Mouse (Mus musculus) forebrain, embryonic 11.5 days (tissue): Measurements from ENCODE around the gene Slc3a2. TPM values are rescaled to one million over a fixed set of nuclear protein-coding genes. Genes with fewer than 3 reads are reported as not detected.
"Not testable (repeated sequence)": the region's sequence is repeated elsewhere in the genome, so short reads cannot be mapped to it uniquely, and the experiment has no call there.

Source experiments
- ATAC-seq: fragments of 200-750 bp; cut with Nextera tagmentation; replicated peaks from 2 replicates; pipeline ENCODE4 v1.8.0; 2017; ENCODE audit warnings: moderate TSS enrichment; ENCODE audit not compliant: low FRiP score
- DNase-seq: peaks from one replicate; pipeline ENCODE4 v3.0.0-alpha.2; 2017; ENCODE audit warnings: low spot score
- H3K27ac ChIP-seq: fragments of 300-500 bp; sonication (generic); 2 replicates; pipeline ENCODE4 v1.5.1; 2014; ENCODE audit warnings: low read depth, low read length
- H3K27me3 ChIP-seq: fragments of 300-500 bp; sonication (generic); 2 replicates; pipeline ENCODE4 v1.6.1; 2014; ENCODE audit warnings: mild to moderate bottlenecking, low read length, mixed read lengths; ENCODE audit not compliant: control insufficient read depth, insufficient read depth
- H3K36me3 ChIP-seq: fragments of 300-500 bp; sonication (generic); 2 replicates; pipeline ENCODE4 v1.6.1; 2014; ENCODE audit warnings: mild to moderate bottlenecking, low read length, moderate library complexity, mixed read lengths; ENCODE audit not compliant: control insufficient read depth, insufficient read depth
- H3K4me1 ChIP-seq: fragments of 300-500 bp; sonication (generic); replicated peaks from 2 replicates; pipeline ENCODE4 v1.6.1; 2014; ENCODE audit warnings: low read length, mixed read lengths; ENCODE audit not compliant: control insufficient read depth, insufficient read depth
- H3K4me2 ChIP-seq: fragments of 300-500 bp; sonication (generic); 2 replicates; pipeline ENCODE4 v1.6.1; 2014; ENCODE audit warnings: low read depth, mild to moderate bottlenecking, low read length, moderate library complexity, mixed read lengths; ENCODE audit not compliant: severe bottlenecking
- H3K4me3 ChIP-seq: fragments of 300-500 bp; sonication (generic); 2 replicates; pipeline ENCODE4 v1.5.1; 2014; ENCODE audit warnings: low read depth, low read length
- H3K9ac ChIP-seq: fragments of 300-500 bp; sonication (generic); 2 replicates; pipeline ENCODE4 v1.6.1; 2014; ENCODE audit warnings: low read length
- H3K9me3 ChIP-seq: fragments of 300-500 bp; sonication (generic); 2 replicates; pipeline ENCODE4 v1.6.1; 2016; ENCODE audit warnings: low read length, mixed read lengths; ENCODE audit not compliant: control insufficient read depth
- WGBS: fragments of 180-500 bp; shearing (Covaris S2); extraction: QIAGEN DNeasy Blood & Tissue Kit; methylation state at CpG from one replicate; pipeline ENCODE4 v1.1.7; 2014; 5-methylcytosine and 5-hydroxymethylcytosine counted together
- polyA plus RNA-seq: library from polyadenylated mRNA; unstranded; fragments of >200 nt; fragmentation: Nextera tagmentation; extraction: Ambion mirVana; gene quantifications from 2 replicates; pipeline ENCODE4 v1.2.1, GENCODE M21; 2014

The Slc3a2 gene
- polyA plus RNA-seq, 1 experiment from 2014 or later = 132 TPM

- Histone ChIP-seq H3K36me3 (peaks cover 10% of the 10 kb centered on the region; the same call in 1 of the 2 replicates), H3K9me3 (no peaks in the 10 kb centered on the region), H3K27me3 (no peaks in the 10 kb centered on the region), H3K27ac (peak overlapping the region; percentile 82), H3K4me2 (peak overlapping the region; percentile 84), H3K4me1 (peaks cover 12% of the 10 kb centered on the region), H3K4me3 (peak overlapping the region; percentile 89), H3K9ac (peak overlapping the region; percentile 98)
- DNase-seq = no peak
- ATAC-seq = no peak
- under 1% methylated on average over 20 of the region's 20 CpGs for WGBS
These were observed 591 bp upstream of the Slc3a2 start for GRCm38 (mm10) chr19:8723574-8724346.

GRCm38 (mm10) chr19:8722559-8722906 is 636 bp downstream of the Slc3a2 start:
- WGBS = 3% methylated on average over 5 of the region's 5 CpGs
- Histone ChIP-seq H3K27me3 (no peaks in the 10 kb centered on the region), H3K4me1 (peaks cover 12% of the 10 kb centered on the region), H3K9ac (peak overlapping the region; percentile 98), H3K27ac (peak overlapping the region; percentile 88), H3K4me2 (peak overlapping the region; percentile 71), H3K36me3 (peaks cover 10% of the 10 kb centered on the region; the same call in 1 of the 2 replicates), H3K9me3 (no peaks in the 10 kb centered on the region), H3K4me3 (peak overlapping the region; percentile 89)
- peak; percentile 9; the same call in 1 of the 2 replicates for ATAC-seq
- DNase-seq = no peak

- H3K4me2 ChIP-seq = peak overlapping the region; percentile 71
- H3K9ac ChIP-seq = peak overlapping the region; percentile 98
- peak overlapping the region; percentile 89 for H3K4me3 ChIP-seq
- H3K27ac ChIP-seq = peak overlapping the region; percentile 88; the same call in 1 of the 2 replicates
- DNase-seq (no peak), ATAC-seq (no peak)
- H3K4me1 ChIP-seq = peaks cover 12% of the 10 kb centered on the region
- H3K36me3 ChIP-seq = peaks cover 10% of the 10 kb centered on the region; the same call in 1 of the 2 replicates
- WGBS = 63% methylated on average over 4 of the region's 4 CpGs
- H3K27me3 ChIP-seq = no peaks in the 10 kb centered on the region
- no peaks in the 10 kb centered on the region for H3K9me3 ChIP-seq
These were observed 1.1 kb downstream of the Slc3a2 start for GRCm38 (mm10) chr19:8722021-8722420.

GRCm38 (mm10) chr19:8721378-8721777 is 1.8 kb downstream of the Slc3a2 start:
- H3K27ac ChIP-seq = no peak overlapping the region
- WGBS = 92% methylated on average over 1 of the region's 1 CpGs
- no peak overlapping the region for H3K4me3 ChIP-seq
- no peak overlapping the region for H3K4me2 ChIP-seq
- peaks cover 10% of the 10 kb centered on the region; the same call in 1 of the 2 replicates for H3K36me3 ChIP-seq
- H3K4me1 ChIP-seq = peaks cover 12% of the 10 kb centered on the region
- no peak for ATAC-seq
- no peak for DNase-seq
- H3K9ac ChIP-seq = no peak overlapping the region
- no peaks in the 10 kb centered on the region for H3K9me3 ChIP-seq
- no peaks in the 10 kb centered on the region for H3K27me3 ChIP-seq

- not testable (repeated sequence) for H3K9me3 ChIP-seq, DNase-seq, H3K4me2 ChIP-seq, H3K4me1 ChIP-seq, H3K27ac ChIP-seq, H3K36me3 ChIP-seq, ATAC-seq, H3K9ac ChIP-seq, H3K27me3 ChIP-seq, H3K4me3 ChIP-seq
These were observed 4.1 kb downstream of the Slc3a2 start for GRCm38 (mm10) chr19:8719037-8719436.

GRCm38 (mm10) chr19:8718357-8718756 is 4.8 kb downstream of the Slc3a2 start:
- Histone ChIP-seq H3K9me3 (no peaks in the 10 kb centered on the region), H3K4me3 (no peak overlapping the region), H3K9ac (no peak overlapping the region), H3K4me2 (no peak overlapping the region), H3K4me1 (peaks cover 6% of the 10 kb centered on the region; the same call in 1 of the 2 replicates), H3K27ac (no peak overlapping the region), H3K27me3 (no peaks in the 10 kb centered on the region), H3K36me3 (no peaks in the 10 kb centered on the region)
- 61% methylated on average over 3 of the region's 3 CpGs for WGBS
- ATAC-seq (no peak), DNase-seq (peak; percentile 75)

GRCm38 (mm10) chr19:8716767-8717475 is 6.2 kb downstream of the Slc3a2 start:
- Histone ChIP-seq H3K4me3 (no peak overlapping the region), H3K9ac (no peak overlapping the region), H3K4me1 (peaks cover 3% of the 10 kb centered on the region; the same call in 1 of the 2 replicates), H3K27ac (no peak overlapping the region), H3K36me3 (no peaks in the 10 kb centered on the region), H3K4me2 (no peak overlapping the region), H3K9me3 (no peaks in the 10 kb centered on the region), H3K27me3 (no peaks in the 10 kb centered on the region)
- DNase-seq (no peak), ATAC-seq (no peak)
- WGBS = 76% methylated on average over 8 of the region's 10 CpGs

- no peaks in the 10 kb centered on the region for H3K9me3 ChIP-seq
- ATAC-seq = no peak
- H3K9ac ChIP-seq = no peak overlapping the region
- no peak overlapping the region for H3K27ac ChIP-seq
- WGBS = 67% methylated on average over 10 of the region's 10 CpGs
- H3K36me3 ChIP-seq = no peaks in the 10 kb centered on the region
- H3K27me3 ChIP-seq = no peaks in the 10 kb centered on the region
- no peak for DNase-seq
- peaks cover 2% of the 10 kb centered on the region; the same call in 1 of the 2 replicates for H3K4me1 ChIP-seq
- no peak overlapping the region for H3K4me3 ChIP-seq
- no peak overlapping the region for H3K4me2 ChIP-seq
These were observed 7.1 kb downstream of the Slc3a2 start for GRCm38 (mm10) chr19:8715868-8716766.
